Mouse (Mus musculus) liver, embryonic 16.5 days (tissue): ENCODE measurements around the gene Col4a3bp. TPM values are rescaled to one million over a fixed set of nuclear protein-coding genes. Genes with fewer than 3 reads are reported as not detected.

Source experiments
- ATAC-seq: fragments of 200-750 bp; cut with Nextera tagmentation; 2 replicates; pipeline ENCODE4 v1.8.0; 2017; ENCODE audit warnings: low read depth, mild to moderate bottlenecking, moderate number of reproducible peaks, moderate library complexity
- H3K27ac ChIP-seq: fragments of 300-500 bp; sonication (generic); 2 replicates; pipeline ENCODE4 v1.5.1; 2014; ENCODE audit warnings: mild to moderate bottlenecking, low read length
- H3K27me3 ChIP-seq: fragments of 300-500 bp; sonication (generic); 2 replicates; pipeline ENCODE4 v1.6.1; 2014; ENCODE audit warnings: low read depth, low read length, mixed read lengths; ENCODE audit not compliant: control insufficient read depth, insufficient read depth
- H3K36me3 ChIP-seq: fragments of 300-500 bp; sonication (generic); 2 replicates; pipeline ENCODE4 v1.6.1; 2014; ENCODE audit warnings: mild to moderate bottlenecking; ENCODE audit not compliant: control insufficient read depth, insufficient read depth
- H3K4me1 ChIP-seq: fragments of 300-500 bp; sonication (generic); 2 replicates; pipeline ENCODE4 v1.6.1; 2014; ENCODE audit warnings: low read depth, low read length, mixed read lengths; ENCODE audit not compliant: control insufficient read depth
- H3K4me2 ChIP-seq: fragments of 300-500 bp; sonication (generic); 2 replicates; pipeline ENCODE4 v1.6.1; 2014; ENCODE audit warnings: low read depth, low read length, mixed read lengths
- H3K4me3 ChIP-seq: fragments of 300-500 bp; sonication (generic); 2 replicates; pipeline ENCODE4 v1.5.1; 2014; ENCODE audit warnings: low read depth, mild to moderate bottlenecking, low read length
- H3K9ac ChIP-seq: fragments of 300-500 bp; sonication (generic); 2 replicates; pipeline ENCODE4 v1.6.1; 2014; ENCODE audit warnings: low read depth, low read length
- H3K9me3 ChIP-seq: fragments of 300-500 bp; sonication (generic); replicated peaks from 2 replicates; pipeline ENCODE4 v1.6.1; 2016; ENCODE audit warnings: low read length; ENCODE audit not compliant: control insufficient read depth
- WGBS: fragments of 180-500 bp; shearing (Covaris S2); extraction: QIAGEN DNeasy Blood & Tissue Kit; methylation state at CpG from one replicate; pipeline ENCODE4 v1.1.7; 2014; ENCODE audit not compliant: insufficient replicate concordance; 5-methylcytosine and 5-hydroxymethylcytosine counted together
- polyA plus RNA-seq: library from polyadenylated mRNA; unstranded; fragments of >200 nt; fragmentation: Nextera tagmentation; extraction: Ambion mirVana; gene quantifications from 2 replicates; pipeline ENCODE4 v1.2.1, GENCODE M21; 2015

Col4a3bp gene
- polyA plus RNA-seq, 1 experiment from 2014 or later, result 5.5 TPM

- no peak for ATAC-seq
- H3K4me2 ChIP-seq, result no peak overlapping the region
- H3K27ac ChIP-seq, result no peak overlapping the region
- no peaks in the 10 kb centered on the region for H3K4me1 ChIP-seq
- H3K4me3 ChIP-seq, result no peak overlapping the region
- no peak overlapping the region for H3K9ac ChIP-seq
- no peaks in the 10 kb centered on the region for H3K27me3 ChIP-seq
- 61% methylated on average over 9 of the region's 9 CpGs for WGBS
- H3K9me3 ChIP-seq, result no peaks in the 10 kb centered on the region
- no peaks in the 10 kb centered on the region for H3K36me3 ChIP-seq
Observed at GRCm38 (mm10) chr13:96680163-96681087, 138.0 kb downstream of the Col4a3bp start.

- Histone ChIP-seq H3K4me2 (no peak overlapping the region), H3K27me3 (no peaks in the 10 kb centered on the region), H3K27ac (no peak overlapping the region), H3K9me3 (no peaks in the 10 kb centered on the region), H3K4me1 (no peaks in the 10 kb centered on the region), H3K9ac (no peak overlapping the region), H3K36me3 (no peaks in the 10 kb centered on the region), H3K4me3 (no peak overlapping the region)
- ATAC-seq, result no peak
Observed at GRCm38 (mm10) chr13:96681088-96681620, 138.7 kb downstream of the Col4a3bp start.

GRCm38 (mm10) chr13:96684779-96685178, 142.4 kb downstream of the Col4a3bp start:
- ATAC-seq, result no peak
- H3K9ac ChIP-seq, result no peak overlapping the region
- no peaks in the 10 kb centered on the region for H3K27me3 ChIP-seq
- 57% methylated on average over 5 of the region's 5 CpGs for WGBS
- H3K4me2 ChIP-seq, result no peak overlapping the region
- no peaks in the 10 kb centered on the region for H3K4me1 ChIP-seq
- no peaks in the 10 kb centered on the region for H3K9me3 ChIP-seq
- H3K4me3 ChIP-seq, result no peak overlapping the region
- H3K27ac ChIP-seq, result no peak overlapping the region
- no peaks in the 10 kb centered on the region for H3K36me3 ChIP-seq

DNA sequence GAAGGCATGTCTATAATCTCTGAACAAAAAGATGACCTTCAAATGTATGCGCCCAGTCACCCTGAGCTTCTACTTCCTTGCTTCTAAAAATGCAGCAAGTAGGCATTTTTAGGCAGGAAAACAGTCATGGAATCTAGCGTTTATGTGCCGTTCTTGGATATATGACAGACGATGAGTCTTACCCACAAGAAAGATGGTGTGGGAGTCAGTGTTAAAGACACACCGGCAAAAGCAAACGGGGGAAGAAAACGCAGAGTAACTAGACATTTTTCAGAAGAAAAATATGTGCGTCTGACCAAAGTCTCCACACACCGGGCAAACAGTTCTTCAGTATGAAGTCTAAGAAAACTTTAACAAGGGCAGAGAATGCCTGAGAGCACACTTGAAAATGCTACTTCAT, 144.8 kb downstream of the Col4a3bp start:
- Histone ChIP-seq H3K36me3 (no peaks in the 10 kb centered on the region), H3K9ac (no peak overlapping the region), H3K27ac (no peak overlapping the region), H3K27me3 (no peaks in the 10 kb centered on the region), H3K4me2 (no peak overlapping the region), H3K9me3 (no peaks in the 10 kb centered on the region), H3K4me3 (no peak overlapping the region), H3K4me1 (no peaks in the 10 kb centered on the region)
- 79% methylated on average over 9 of the region's 9 CpGs for WGBS
- no peak for ATAC-seq

Other genes starting within 250 kb of the Col4a3bp start
- gene Poc5, start 154.3 kb upstream of the Col4a3bp start, polyA plus RNA-seq, result 5.4 and 5.9 TPM in 2 replicates
- gene Ankdd1b, start 71.4 kb upstream of the Col4a3bp start, polyA plus RNA-seq, result not detected in 2 replicates
- not detected in 2 replicates for gene Gm17622, start 51.9 kb upstream of the Col4a3bp start, polyA plus RNA-seq
- 3.7 and 3.8 TPM in 2 replicates for gene Polk, start within 50 bp of the Col4a3bp start, polyA plus RNA-seq
- gene Hmgcr, start 128.3 kb downstream of the Col4a3bp start, polyA plus RNA-seq, result 98.2 and 101 TPM in 2 replicates
- gene Ankrd31, start 205.7 kb downstream of the Col4a3bp start, polyA plus RNA-seq, result 0.02 TPM in 2 replicates